Mouse (Mus musculus) ES-E14 (cell line): ENCODE results near the gene Smchd1.

ENCODE experiments used
- HCFC1 ChIP-seq: IDR thresholded peaks from 2 replicates; pipeline ENCODE4 v1.6.1; 2012; ENCODE audit warnings: low read length, inconsistent platforms, borderline replicate concordance; ENCODE audit not compliant: insufficient read depth
- MAFK ChIP-seq: IDR thresholded peaks from 2 replicates; pipeline ENCODE4 v1.6.1; 2014; ENCODE audit warnings: mild to moderate bottlenecking, low read depth, low read length, inconsistent platforms; ENCODE audit not compliant: insufficient read depth
- ZNF384 ChIP-seq: IDR thresholded peaks from 2 replicates; pipeline ENCODE4 v1.6.1; 2012; ENCODE audit warnings: low read depth, low read length, inconsistent platforms

DNA sequence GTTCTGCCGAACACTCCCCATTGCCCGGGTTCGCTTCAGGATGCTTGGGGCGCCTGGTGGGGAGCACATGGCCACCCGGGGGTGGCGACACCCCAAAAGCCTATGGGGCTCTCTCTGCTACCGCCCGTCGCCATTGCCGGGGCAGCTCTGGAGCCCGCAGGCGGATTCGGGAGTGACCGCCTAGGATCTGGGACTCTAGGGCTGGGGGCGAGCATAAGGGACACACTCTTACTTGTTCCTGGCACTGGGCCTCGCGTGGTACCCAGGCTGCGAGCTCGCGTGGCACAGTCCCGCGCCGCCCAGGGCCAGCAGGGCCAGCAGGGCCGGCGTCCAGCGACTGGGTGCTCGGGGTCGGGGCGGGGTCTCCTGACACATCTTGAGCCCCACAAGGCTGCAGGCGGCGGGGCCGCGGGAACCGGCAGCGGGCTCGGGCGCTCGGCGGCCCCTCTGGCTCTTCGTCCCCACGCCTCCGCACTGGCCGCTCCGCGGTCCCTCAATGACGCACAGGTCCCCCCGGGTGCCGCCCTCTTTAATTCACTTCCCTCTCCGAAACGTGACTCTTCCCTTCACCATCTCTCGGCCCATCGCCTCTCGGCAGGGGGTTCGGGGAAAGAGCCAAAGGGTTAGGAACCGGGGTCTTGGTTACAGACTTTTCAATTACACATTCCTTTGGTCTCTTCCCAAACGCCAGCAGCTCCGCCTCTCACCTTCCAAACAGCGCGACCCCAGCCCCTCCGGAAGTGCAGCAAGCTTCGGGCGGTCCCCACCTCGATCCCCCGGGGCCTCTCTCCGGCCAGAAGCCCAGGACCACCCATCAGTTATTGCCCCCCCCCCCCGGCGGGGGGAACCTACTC lies 164.4 kb downstream of the Smchd1 start:
- TF ChIP-seq MAFK (no peak), ZNF384 (no peak), HCFC1 (no peak)
